Mouse (Mus musculus): ENCODE data around the gene Rasl2-9.

DNA sequence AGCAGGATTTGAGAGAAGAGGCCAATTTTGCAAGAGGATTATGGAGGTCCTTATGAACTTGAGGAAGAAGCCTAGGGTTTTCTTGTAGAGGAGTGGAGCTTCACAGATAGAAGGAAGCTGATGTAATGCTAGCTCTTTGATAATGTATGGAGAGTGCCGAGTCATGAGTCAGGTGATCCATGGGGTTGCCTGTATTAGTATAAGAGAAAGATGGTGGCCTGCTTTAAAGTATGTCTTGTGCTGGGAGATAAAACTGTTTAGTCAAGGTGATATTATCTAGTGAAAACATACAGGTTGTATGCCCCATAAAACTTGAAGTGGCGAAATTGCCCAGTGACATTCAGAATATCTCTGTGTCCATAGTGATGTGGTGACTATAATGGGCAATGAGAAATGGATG is 48.8 kb downstream of the Rasl2-9 start:
- TF ChIP-seq CTCF (IDR thresholded peaks at IDR 0.05; ENCODE audit: low read depth, low read length): no peak
- TF ChIP-seq POLR2A (IDR thresholded peaks at IDR 0.05; ENCODE audit: insufficient read depth, low read length): no peak
- TF ChIP-seq EP300 (IDR thresholded peaks at IDR 0.05; ENCODE audit: insufficient read depth, low read depth, low read length): no peak
